ENCODE assay signal across 8 mouse cellular contexts in the genomic region with DNA sequence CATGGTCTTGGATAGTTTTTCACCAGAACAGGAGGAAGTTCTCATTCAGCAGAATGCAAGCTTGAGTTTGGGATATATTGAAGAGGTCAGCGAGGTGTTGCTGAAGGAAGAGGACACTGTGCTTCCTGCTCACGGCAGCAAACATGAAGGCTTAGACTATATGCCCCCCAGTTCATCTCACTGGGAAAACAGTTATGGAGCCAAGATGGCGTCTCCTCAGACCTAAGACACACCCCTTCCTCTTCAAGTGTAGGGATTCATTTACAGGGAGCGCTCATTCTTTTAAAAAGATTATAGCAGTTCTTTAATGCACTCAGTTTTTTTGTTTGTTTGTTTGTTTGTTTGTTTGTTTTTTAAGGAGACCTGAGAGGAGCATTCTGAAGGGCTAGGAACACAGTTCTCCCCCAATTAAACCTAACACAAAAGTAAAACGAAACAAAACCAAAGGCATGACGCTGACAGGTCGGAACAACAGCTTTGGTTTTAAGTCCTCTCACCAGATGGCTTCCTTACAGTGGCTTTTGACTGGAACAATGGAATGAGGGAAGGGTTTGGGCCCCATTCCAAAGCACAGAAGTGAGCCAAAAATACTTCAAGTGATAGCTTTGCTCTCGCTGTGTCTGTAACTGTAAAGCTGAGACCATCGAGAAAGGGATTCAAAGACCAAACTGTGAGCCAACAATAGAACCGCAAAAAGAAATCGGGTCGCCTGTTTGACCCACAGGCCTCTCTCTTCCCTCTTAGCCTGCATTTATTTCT.
A peak's percentile ranks its signal among the peaks of the same experiment; 100 is the strongest.
DNase-seq lines count a peak whose midpoint lies in the region; ATAC-seq lines count a peak whose summit lies in the region.
"Had no signal": no experiment of that assay in that cellular context is flagged by ENCODE, and none has a peak within 500 bp of the region (broad histone marks: within the 10 kb centered on the region; RNA-seq: fewer than 3 reads in every experiment).

No protein-coding gene starts in this region.

- H3K4me2 ChIP-seq in kidney, embryonic 15.5 days = no peak overlapping the region
- H3K4me2 ChIP-seq in intestine, embryonic 15.5 days (replicated peaks) = no peak overlapping the region
- H3K4me2 ChIP-seq: midbrain, embryonic 12.5 days had no signal

- peaks cover 18% of the 10 kb centered on the region for H3K4me1 ChIP-seq in kidney, embryonic 15.5 days
- H3K4me1 ChIP-seq in intestine, embryonic 15.5 days (replicated peaks) = 0 out of 2 replicates have a peak, but pooled peaks cover 7% of the 10 kb centered on the region

- H3K27ac ChIP-seq in kidney, embryonic 15.5 days = peak overlapping the region; percentile 84
- 0 out of 2 replicates have a peak overlapping the region, but pooled peaks have one; percentile 56 for H3K27ac ChIP-seq in intestine, embryonic 15.5 days
- H3K27ac ChIP-seq: midbrain, embryonic 12.5 days had no signal

- no peak overlapping the region for H3K4me3 ChIP-seq in kidney, embryonic 15.5 days (replicated peaks)
- no peak overlapping the region for H3K4me3 ChIP-seq in intestine, embryonic 15.5 days (replicated peaks)
- H3K4me3 ChIP-seq: midbrain, embryonic 12.5 days had no signal

- DNase-seq in kidney, adult 18-20 months = no peak
- DNase-seq in Muller cell, postnatal 12 days (ENCODE audit: inconsistent ontology term) = peak; percentile 97
- peak; percentile 57 for DNase-seq in brain, embryonic 18.5 days (ENCODE audit: low read depth, low spot score)
- no peak for DNase-seq in adrenal gland, postnatal 25 days

- H3K27me3 ChIP-seq in kidney, embryonic 15.5 days = no peaks in the 10 kb centered on the region
- no peaks in the 10 kb centered on the region for H3K27me3 ChIP-seq in intestine, embryonic 15.5 days (replicated peaks)
- H3K27me3 ChIP-seq: midbrain, embryonic 12.5 days had no signal

- 65% methylated on average over 12 of the region's 12 CpGs for WGBS in kidney, embryonic 15.5 days
- 59% methylated on average over 12 of the region's 12 CpGs for WGBS in intestine, embryonic 15.5 days

- no peaks in the 10 kb centered on the region for H3K9me3 ChIP-seq in kidney, embryonic 15.5 days (replicated peaks)
- H3K9me3 ChIP-seq in intestine, embryonic 15.5 days = no peaks in the 10 kb centered on the region
- H3K9me3 ChIP-seq: midbrain, embryonic 12.5 days had no signal

- H3K36me3 ChIP-seq in kidney, embryonic 15.5 days = no peaks in the 10 kb centered on the region
- no peaks in the 10 kb centered on the region for H3K36me3 ChIP-seq in intestine, embryonic 15.5 days
- H3K36me3 ChIP-seq: midbrain, embryonic 12.5 days had no signal

- peak; percentile 50 for ATAC-seq in kidney, embryonic 15.5 days (replicated peaks; ENCODE audit: low FRiP score)
- peak; percentile 43; the same call in 1 of the 2 replicates for ATAC-seq in intestine, embryonic 15.5 days
- ATAC-seq in CD4-positive, CD25-positive, alpha-beta regulatory T cell, adult 4 months = no peak

- no peak overlapping the region for H3K9ac ChIP-seq in kidney, embryonic 15.5 days
- H3K9ac ChIP-seq in intestine, embryonic 15.5 days = no peak overlapping the region
- H3K9ac ChIP-seq: midbrain, embryonic 12.5 days had no signal

Comparison
In these comparisons a context has a peak if more than half of its experiments do, and no peak if none do; other contexts are left out.
1. DNase-seq: peak in Muller cell, postnatal 12 days (single experiment) and brain, embryonic 18.5 days (single experiment); none in kidney, adult 18-20 months (single experiment) and adrenal gland, postnatal 25 days (single experiment).